Mouse (Mus musculus) cerebellum, postnatal 10 days (tissue): ENCODE measurements around the gene Gm6583.
"Not testable (repeated sequence)": the region's sequence is repeated elsewhere in the genome, so short reads cannot be mapped to it uniquely, and the experiment has no call there.

Source experiments
- DNase-seq, 2 experiments: peaks; one replicate each; pipeline ENCODE4 v3.0.0; 2021; ENCODE audit warnings: mixed read lengths in 2 of 2

The Gm6583 gene

GRCm38 (mm10) chr5:112324637-112325545, 30.9 kb downstream of the Gm6583 start:
- no peak for DNase-seq

- no peak for DNase-seq
Measured at GRCm38 (mm10) chr5:112323246-112323645, 32.6 kb downstream of the Gm6583 start.

DNA sequence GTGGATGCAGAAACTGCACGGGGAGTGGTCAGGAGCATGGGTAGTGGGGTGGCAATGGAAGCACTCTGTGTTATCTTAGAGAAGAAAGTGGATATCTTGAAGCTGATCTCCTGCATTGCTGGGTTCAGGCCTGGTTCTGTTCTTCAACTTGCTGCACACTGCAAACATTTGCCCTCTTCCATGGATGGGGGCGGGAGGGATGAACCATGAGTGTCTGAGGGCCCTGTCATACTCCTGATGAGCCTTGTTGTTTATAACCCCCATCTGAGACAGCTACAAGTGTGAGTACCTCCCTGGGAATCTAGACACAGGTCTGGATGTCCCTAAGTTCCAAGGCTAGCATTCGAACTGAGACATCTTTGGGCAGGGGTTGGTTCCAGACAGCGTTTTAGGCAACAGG, 34.5 kb downstream of the Gm6583 start:
- DNase-seq = no peak

GRCm38 (mm10) chr5:112320936-112321335, 34.9 kb downstream of the Gm6583 start:
- DNase-seq = peak; percentile 45 to 47

DNA sequence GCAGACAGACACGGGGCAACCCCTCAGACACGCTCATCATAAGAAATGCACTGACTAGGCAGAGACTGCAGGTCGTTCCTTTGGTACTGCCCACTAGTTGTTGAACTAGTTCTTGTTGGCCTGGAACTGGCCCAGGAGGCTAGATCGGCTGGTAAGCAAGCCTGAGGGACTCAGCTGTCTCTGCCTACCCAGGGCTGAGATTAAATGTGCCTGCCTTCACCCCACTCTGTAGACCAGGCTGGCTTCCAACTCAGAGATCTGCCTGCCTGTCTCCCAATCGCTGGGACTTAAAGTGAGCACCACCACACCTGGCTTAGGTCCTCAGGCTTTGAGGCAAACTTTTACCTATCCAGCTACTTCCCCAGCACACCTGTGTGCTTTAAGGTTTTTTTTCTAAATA, 35.5 kb downstream of the Gm6583 start:
- no peak for DNase-seq

GRCm38 (mm10) chr5:112319343-112319742, 36.5 kb downstream of the Gm6583 start:
- DNase-seq = not testable (repeated sequence)

DNA sequence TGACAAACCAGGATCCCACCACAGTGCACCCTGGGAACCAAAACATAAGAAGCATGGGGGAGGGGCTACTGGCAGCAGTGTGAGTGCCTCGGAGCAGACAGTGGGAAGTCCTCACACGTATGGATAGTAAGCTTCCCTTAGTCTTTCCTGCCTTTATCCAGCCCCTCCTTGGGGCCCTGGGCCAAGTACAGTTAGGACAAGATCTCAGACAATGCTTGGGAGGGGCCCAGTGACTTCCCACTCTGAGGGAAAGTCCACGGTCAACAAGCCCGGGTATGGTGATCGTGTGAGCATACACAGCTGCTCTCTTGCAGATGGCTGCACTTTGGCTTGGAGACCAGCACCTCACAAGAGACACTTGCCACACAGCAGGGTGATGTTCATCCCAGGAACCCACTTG, 38.5 kb downstream of the Gm6583 start:
- no peak for DNase-seq

DNA sequence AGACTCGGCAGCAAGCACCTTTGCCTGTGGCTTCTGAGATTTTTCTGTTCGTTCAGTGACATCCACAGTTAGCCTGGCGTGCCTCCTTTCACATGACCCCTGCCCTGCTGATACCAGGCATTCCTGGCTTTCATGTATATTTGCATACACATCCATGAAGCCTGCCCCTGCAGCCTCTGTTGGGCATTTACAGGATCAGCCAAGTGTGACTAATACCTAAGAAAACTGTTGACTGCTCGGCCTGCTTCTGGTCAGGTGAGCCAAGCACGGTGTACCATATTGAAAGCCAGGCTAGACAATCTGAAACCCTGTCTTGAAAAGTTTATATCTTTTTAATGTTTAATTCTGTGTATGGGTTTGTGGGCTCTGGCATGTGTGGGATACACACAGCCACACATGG, 39.4 kb downstream of the Gm6583 start:
- DNase-seq = no peak

DNA sequence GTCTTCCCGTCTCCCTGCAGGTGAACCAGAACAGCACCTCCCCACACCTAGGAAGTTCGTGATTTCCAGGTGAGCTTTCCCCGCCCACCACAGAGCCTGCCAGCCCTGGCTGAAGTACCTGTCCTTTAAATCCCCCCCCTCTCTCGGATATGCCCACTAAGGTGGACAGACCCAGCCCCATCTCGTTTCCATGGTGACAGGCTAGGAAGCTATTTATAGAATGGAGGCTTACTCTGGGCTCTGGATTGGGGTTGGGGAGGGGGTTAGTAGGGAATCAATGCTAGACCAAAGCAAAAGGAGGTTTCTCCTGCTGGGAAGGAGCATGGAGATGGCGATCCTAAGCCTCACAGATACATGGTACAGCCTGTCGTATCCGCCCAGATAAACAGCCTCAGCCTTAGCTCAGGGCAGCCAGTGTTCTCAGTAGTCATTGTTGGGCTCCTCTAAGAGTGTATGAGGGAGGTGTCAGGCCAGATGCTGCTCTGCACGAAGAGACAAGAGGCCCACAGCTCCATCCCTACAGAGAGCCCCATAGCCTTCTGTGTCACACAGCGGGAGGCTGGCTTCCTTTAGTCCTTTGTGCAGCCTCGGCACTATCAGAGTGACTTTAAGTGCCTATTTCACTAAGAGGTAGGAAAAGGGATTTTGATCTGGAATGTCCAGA, 42.5 kb downstream of the Gm6583 start:
- DNase-seq = no peak

- no peak for DNase-seq
Measured at GRCm38 (mm10) chr5:112305842-112306241, 50.0 kb downstream of the Gm6583 start.
